Mouse (Mus musculus): Measurements from ENCODE around the gene Pick1. TPM values are rescaled to one million over a fixed set of nuclear protein-coding genes. Genes with fewer than 3 reads are reported as not detected.

The Pick1 gene
- polyA plus RNA-seq, 1 experiment, result 76.8 TPM

DNA sequence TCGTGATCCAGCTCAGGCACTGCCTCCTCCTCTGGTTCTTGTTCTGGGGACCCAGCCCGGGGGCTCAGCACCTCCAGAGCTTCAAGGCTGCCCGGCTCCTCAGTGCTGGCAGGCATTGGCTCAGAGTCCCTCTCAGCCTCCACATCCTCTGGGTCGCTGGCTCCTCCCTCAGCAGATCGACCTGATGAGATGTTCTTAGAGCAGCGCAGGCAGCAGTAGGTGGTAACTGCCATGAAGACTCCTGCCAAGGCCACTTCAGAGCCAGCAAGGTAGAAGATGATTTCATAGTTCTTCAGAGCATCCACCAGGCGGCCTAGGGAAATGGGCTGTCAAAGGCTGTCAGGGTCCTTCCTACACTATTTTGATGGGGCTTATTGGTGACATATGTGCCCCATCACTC, 22.2 kb downstream of the Pick1 start:
- H3K36me3 ChIP-seq (ENCODE audit: control insufficient read depth, insufficient read depth, low read length), result peaks cover 3% of the 10 kb centered on the region
- TF ChIP-seq POLR2A (IDR thresholded peaks at IDR 0.05; ENCODE audit: control insufficient read depth, low read depth, low read length) (no peak), CTCF (IDR thresholded peaks at IDR 0.05; ENCODE audit: control insufficient read depth, insufficient read depth, insufficient replicate concordance, low read depth, low read length) (no peak)
- H3K27ac ChIP-seq (ENCODE audit: control insufficient read depth, insufficient read depth, low read depth, low read length), result no peak overlapping the region
- H3K27me3 ChIP-seq (ENCODE audit: control insufficient read depth, insufficient read depth, low read length), result no peaks in the 10 kb centered on the region
- H3K4me1 ChIP-seq (ENCODE audit: control insufficient read depth, insufficient read depth, low read length), result peaks cover 22% of the 10 kb centered on the region
- H3K4me3 ChIP-seq (ENCODE audit: control insufficient read depth, low read depth, low read length), result no peak overlapping the region

DNA sequence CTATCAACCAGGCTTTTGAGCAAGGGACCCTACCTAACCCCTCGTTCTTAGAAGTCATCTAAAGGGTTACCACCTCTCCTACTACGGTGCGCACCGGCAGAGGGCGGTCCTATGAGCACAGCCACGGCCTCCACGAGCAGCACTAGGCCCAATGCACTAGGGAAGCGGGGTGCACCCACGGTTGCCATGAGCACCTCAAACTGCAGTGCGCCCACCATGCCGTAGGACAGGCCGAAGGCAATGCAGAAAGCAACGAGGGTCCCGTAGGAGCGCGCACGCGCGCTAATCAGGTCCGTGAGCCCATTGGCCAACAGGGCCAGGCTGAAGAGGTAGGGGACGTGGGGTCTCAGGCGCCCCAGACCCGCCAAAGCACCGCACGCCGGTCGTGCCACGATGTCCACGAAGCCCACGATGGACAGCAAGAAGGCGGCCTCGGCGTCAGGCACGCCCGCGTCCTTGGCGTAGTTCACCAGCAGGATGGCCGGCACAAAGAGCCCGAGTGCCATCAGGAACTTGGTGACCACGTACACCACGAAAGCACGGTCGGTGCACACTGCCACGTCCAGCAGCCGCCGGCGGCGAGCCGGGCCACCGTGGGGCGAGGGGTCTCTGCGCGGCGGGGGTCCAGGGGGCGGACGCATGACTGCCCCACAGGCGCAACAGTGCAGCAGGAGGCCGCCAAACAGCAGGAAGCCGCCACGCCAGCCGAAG, 23.0 kb downstream of the Pick1 start:
- no peaks in the 10 kb centered on the region for H3K27me3 ChIP-seq (ENCODE audit: control insufficient read depth, insufficient read depth, low read length)
- peaks cover 22% of the 10 kb centered on the region for H3K4me1 ChIP-seq (ENCODE audit: control insufficient read depth, insufficient read depth, low read length)
- H3K36me3 ChIP-seq (ENCODE audit: control insufficient read depth, insufficient read depth, low read length), result peaks cover 2% of the 10 kb centered on the region; the same call in 1 of the 2 replicates
- H3K4me3 ChIP-seq (ENCODE audit: control insufficient read depth, low read depth, low read length), result peak overlapping the region; percentile 5
- no peak for TF ChIP-seq CTCF (IDR thresholded peaks at IDR 0.05; ENCODE audit: control insufficient read depth, insufficient read depth, insufficient replicate concordance, low read depth, low read length)
- no peak overlapping the region for H3K27ac ChIP-seq (ENCODE audit: control insufficient read depth, insufficient read depth, low read depth, low read length)

DNA sequence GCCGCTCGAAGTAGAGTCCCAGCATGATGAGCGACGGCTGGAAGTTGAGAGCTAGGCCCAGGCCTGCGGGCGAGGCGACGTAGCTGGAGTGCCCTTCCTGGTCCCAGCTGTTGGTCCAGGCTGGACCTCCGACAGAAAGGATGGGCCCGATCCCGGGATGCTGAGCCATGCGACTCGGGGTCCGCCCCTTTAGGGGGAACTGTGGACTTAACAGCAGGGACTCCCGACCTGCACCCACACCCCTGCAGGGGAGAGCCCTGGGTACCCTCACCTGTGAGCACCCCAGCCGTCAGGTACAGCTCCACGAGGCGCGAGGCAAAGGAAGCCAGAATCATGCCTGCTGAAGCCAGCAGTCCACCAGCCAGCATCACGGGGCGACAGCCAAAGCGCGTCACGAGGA, 23.6 kb downstream of the Pick1 start:
- H3K4me3 ChIP-seq (ENCODE audit: control insufficient read depth, low read depth, low read length), result no peak overlapping the region
- TF ChIP-seq POLR2A (IDR thresholded peaks at IDR 0.05; ENCODE audit: control insufficient read depth, low read depth, low read length) (no peak), CTCF (IDR thresholded peaks at IDR 0.05; ENCODE audit: control insufficient read depth, insufficient read depth, insufficient replicate concordance, low read depth, low read length) (no peak)
- H3K27ac ChIP-seq (ENCODE audit: control insufficient read depth, insufficient read depth, low read depth, low read length), result no peak overlapping the region

DNA sequence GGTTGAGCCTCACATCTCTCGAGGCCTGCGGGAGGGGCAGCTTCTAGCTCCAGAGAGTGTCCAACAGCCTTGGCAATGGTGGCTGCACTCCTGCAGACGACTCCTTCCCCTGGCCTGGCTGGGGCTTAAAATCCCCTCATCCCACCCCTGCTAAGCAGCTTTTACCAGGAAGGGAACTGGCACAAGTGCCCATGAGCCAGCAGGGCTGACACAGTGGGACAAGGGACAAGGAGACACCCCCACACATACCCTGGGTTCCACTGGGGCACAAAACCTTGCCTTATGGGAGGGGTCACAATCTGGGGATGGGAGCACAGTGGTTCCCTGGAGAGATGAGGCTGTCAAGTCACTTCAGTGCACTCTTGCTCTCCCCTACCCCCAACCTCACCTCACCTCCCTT, 25.7 kb downstream of the Pick1 start, which contains the start of gene Slc16a8:
TSS of gene Slc16a8 (minus strand) at position 101 of the 400 bp plus-strand sequence.
- no peak within 1 kb of the TSS for H3K27ac ChIP-seq (ENCODE audit: control insufficient read depth, insufficient read depth, low read depth, low read length)
- H3K36me3 ChIP-seq (ENCODE audit: control insufficient read depth, insufficient read depth, low read length), result no peaks in the 10 kb centered on the region
- no peaks in the 10 kb centered on the region for H3K27me3 ChIP-seq (ENCODE audit: control insufficient read depth, insufficient read depth, low read length)
- no peak within 1 kb of the TSS for H3K4me3 ChIP-seq (ENCODE audit: control insufficient read depth, low read depth, low read length)
- TF ChIP-seq POLR2A (IDR thresholded peaks at IDR 0.05; ENCODE audit: control insufficient read depth, low read depth, low read length), result no peak
- TF ChIP-seq CTCF (IDR thresholded peaks at IDR 0.05; ENCODE audit: control insufficient read depth, insufficient read depth, insufficient replicate concordance, low read depth, low read length), result no peak
- peaks cover 27% of the 10 kb centered on the region for H3K4me1 ChIP-seq (ENCODE audit: control insufficient read depth, insufficient read depth, low read length)

More for the DNA sequence above, 23.6 kb downstream of the Pick1 start:
- Histone ChIP-seq H3K36me3 (ENCODE audit: control insufficient read depth, insufficient read depth, low read length) (no peaks in the 10 kb centered on the region; the same call in 1 of the 2 replicates), H3K4me1 (ENCODE audit: control insufficient read depth, insufficient read depth, low read length) (peaks cover 22% of the 10 kb centered on the region), H3K27me3 (ENCODE audit: control insufficient read depth, insufficient read depth, low read length) (no peaks in the 10 kb centered on the region)

DNA sequence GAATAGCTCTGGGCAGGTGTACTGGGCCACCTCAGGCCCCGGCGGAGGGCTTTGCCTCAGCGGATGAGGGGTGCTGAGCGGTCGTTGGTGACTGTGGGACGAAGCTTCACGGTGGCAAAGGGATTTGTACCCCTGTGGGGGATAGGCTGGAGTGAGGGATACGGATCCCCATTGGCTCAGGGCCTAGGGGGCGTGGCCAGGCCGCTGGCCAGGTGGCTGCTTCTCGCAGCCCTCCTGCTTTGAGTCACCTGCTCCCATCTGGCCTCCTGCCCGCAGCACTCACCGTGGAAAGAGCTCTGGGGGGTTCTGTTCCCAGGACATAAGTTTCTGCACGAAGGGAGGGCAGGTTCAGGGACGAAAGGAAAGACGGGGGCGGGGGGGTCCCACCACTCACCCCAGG, 29.5 kb downstream of the Pick1 start:
- peaks cover 18% of the 10 kb centered on the region for H3K4me1 ChIP-seq (ENCODE audit: control insufficient read depth, insufficient read depth, low read length)
- no peak overlapping the region for H3K4me3 ChIP-seq (ENCODE audit: control insufficient read depth, low read depth, low read length)
- no peak overlapping the region for H3K27ac ChIP-seq (ENCODE audit: control insufficient read depth, insufficient read depth, low read depth, low read length)
- H3K36me3 ChIP-seq (ENCODE audit: control insufficient read depth, insufficient read depth, low read length), result no peaks in the 10 kb centered on the region
- no peak for TF ChIP-seq CTCF (IDR thresholded peaks at IDR 0.05; ENCODE audit: control insufficient read depth, insufficient read depth, insufficient replicate concordance, low read depth, low read length)
- H3K27me3 ChIP-seq (ENCODE audit: control insufficient read depth, insufficient read depth, low read length), result peaks cover 2% of the 10 kb centered on the region; the same call in 1 of the 2 replicates

DNA sequence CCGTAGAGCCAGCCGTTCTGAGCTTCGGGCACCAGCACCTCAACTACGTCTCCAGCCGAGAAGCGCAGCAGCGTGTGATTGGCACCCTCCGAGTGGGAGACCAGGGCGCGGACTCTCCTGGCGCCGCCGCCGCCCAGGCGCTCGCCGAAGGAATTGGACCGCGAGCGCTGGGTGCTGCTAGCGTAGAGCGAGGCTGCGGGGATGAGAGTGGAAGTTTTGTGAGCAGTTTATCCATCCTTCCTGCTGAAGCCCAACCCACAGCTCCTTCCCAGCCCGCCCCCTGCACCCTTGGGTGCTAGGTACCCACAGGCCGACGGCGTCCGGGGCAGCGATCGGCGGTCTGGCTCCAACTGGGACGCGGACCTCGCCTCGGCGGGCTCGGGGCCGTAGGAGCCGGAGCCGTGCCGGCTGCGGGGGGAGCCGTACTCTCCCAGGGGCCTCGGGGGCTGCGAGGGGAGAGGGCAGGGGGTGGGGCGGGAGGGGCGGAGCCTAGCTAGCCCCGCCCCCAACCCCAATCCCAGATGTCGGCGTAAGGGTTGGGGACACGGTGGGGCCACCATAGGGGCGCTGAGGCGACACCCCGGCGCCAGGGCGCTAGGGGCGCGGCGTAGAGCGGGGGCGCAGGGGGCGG, 32.2 kb downstream of the Pick1 start:
- peaks cover 12% of the 10 kb centered on the region for H3K4me1 ChIP-seq (ENCODE audit: control insufficient read depth, insufficient read depth, low read length)
- peaks cover 2% of the 10 kb centered on the region; the same call in 1 of the 2 replicates for H3K27me3 ChIP-seq (ENCODE audit: control insufficient read depth, insufficient read depth, low read length)
- no peak overlapping the region for H3K27ac ChIP-seq (ENCODE audit: control insufficient read depth, insufficient read depth, low read depth, low read length)
- TF ChIP-seq POLR2A (IDR thresholded peaks at IDR 0.05; ENCODE audit: control insufficient read depth, low read depth, low read length) (no peak), CTCF (IDR thresholded peaks at IDR 0.05; ENCODE audit: control insufficient read depth, insufficient read depth, insufficient replicate concordance, low read depth, low read length) (no peak)
- no peaks in the 10 kb centered on the region for H3K36me3 ChIP-seq (ENCODE audit: control insufficient read depth, insufficient read depth, low read length)
- peak overlapping the region; percentile 39 for H3K4me3 ChIP-seq (ENCODE audit: control insufficient read depth, low read depth, low read length)

DNA sequence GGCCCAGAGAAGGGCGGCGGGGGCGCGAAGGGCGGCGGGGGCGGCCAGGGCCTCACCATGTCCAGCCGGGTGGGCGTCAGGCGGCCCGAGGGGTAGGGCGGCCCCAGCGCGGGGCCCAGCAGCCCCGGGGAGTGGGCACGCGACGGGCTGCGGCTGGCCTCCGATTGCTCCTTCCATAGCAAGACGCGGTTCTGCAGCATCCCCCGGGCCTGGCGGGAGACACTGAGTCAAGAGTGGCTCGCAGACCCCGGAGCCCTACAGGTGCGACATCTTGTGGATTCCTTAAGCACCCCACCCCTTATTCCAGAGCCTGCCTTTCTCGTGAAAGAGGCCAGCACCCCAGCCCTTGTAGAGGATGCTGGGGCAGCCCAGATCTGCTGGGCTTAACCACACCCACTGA, 32.8 kb downstream of the Pick1 start:
- TF ChIP-seq CTCF (IDR thresholded peaks at IDR 0.05; ENCODE audit: control insufficient read depth, insufficient read depth, insufficient replicate concordance, low read depth, low read length) (no peak), POLR2A (IDR thresholded peaks at IDR 0.05; ENCODE audit: control insufficient read depth, low read depth, low read length) (no peak)
- Histone ChIP-seq H3K27ac (ENCODE audit: control insufficient read depth, insufficient read depth, low read depth, low read length) (no peak overlapping the region), H3K4me3 (ENCODE audit: control insufficient read depth, low read depth, low read length) (peak overlapping the region; percentile 23), H3K27me3 (ENCODE audit: control insufficient read depth, insufficient read depth, low read length) (peaks cover 2% of the 10 kb centered on the region; the same call in 1 of the 2 replicates), H3K36me3 (ENCODE audit: control insufficient read depth, insufficient read depth, low read length) (no peaks in the 10 kb centered on the region), H3K4me1 (ENCODE audit: control insufficient read depth, insufficient read depth, low read length) (peaks cover 12% of the 10 kb centered on the region)

All from testis, adult 2 months (tissue).